Mouse (Mus musculus) hindbrain, embryonic 12.5 days (tissue): ENCODE measurements around the gene Tcf12. TPM values are rescaled to one million over a fixed set of nuclear protein-coding genes. Genes with fewer than 3 reads are reported as not detected.

Source experiments
- ATAC-seq: fragments of 200-750 bp; cut with Nextera tagmentation; 2 replicates; pipeline ENCODE4 v1.8.0; 2017; ENCODE audit warnings: moderate TSS enrichment; ENCODE audit not compliant: low FRiP score
- H3K27ac ChIP-seq: fragments of 300-500 bp; sonication (generic); 2 replicates; pipeline ENCODE4 v1.5.1; 2016; ENCODE audit warnings: mild to moderate bottlenecking
- H3K27me3 ChIP-seq: fragments of 300-500 bp; sonication (generic); 2 replicates; pipeline ENCODE4 v1.6.1; 2016; ENCODE audit warnings: mild to moderate bottlenecking
- H3K36me3 ChIP-seq: fragments of 300-500 bp; sonication (generic); 2 replicates; pipeline ENCODE4 v1.6.1; 2016; ENCODE audit warnings: mild to moderate bottlenecking
- H3K4me1 ChIP-seq: fragments of 300-500 bp; sonication (generic); 2 replicates; pipeline ENCODE4 v1.6.1; 2016
- H3K4me2 ChIP-seq: fragments of 300-500 bp; sonication (generic); replicated peaks from 2 replicates; pipeline ENCODE4 v1.6.1; 2016; ENCODE audit warnings: mild to moderate bottlenecking
- H3K4me3 ChIP-seq: fragments of 300-500 bp; sonication (generic); 2 replicates; pipeline ENCODE4 v1.5.1; 2016; ENCODE audit warnings: mild to moderate bottlenecking
- H3K9ac ChIP-seq: fragments of 300-500 bp; sonication (generic); 2 replicates; pipeline ENCODE4 v1.6.1; 2016; ENCODE audit warnings: mild to moderate bottlenecking, moderate library complexity
- H3K9me3 ChIP-seq: fragments of 300-500 bp; sonication (generic); replicated peaks from 2 replicates; pipeline ENCODE4 v1.6.1; 2016; ENCODE audit warnings: mild to moderate bottlenecking
- WGBS: fragments of 180-500 bp; shearing (Covaris S2); methylation state at CpG from one replicate; pipeline ENCODE4 v1.1.7; 2016; 5-methylcytosine and 5-hydroxymethylcytosine counted together
- polyA plus RNA-seq: library from polyadenylated mRNA; unstranded; fragments of >200 nt; fragmentation: Nextera tagmentation; extraction: Ambion mirVana; gene quantifications from 2 replicates; pipeline ENCODE4 v1.2.1, GENCODE M21; 2016

Gene Tcf12
- polyA plus RNA-seq, 1 experiment from 2014 or later: 192 TPM

GRCm38 (mm10) chr9:72014585-72015381 lies 96.9 kb downstream of the Tcf12 start:
- Histone ChIP-seq H3K36me3 (no peaks in the 10 kb centered on the region), H3K4me3 (no peak overlapping the region), H3K4me1 (peaks cover 4% of the 10 kb centered on the region; the same call in 1 of the 2 replicates), H3K9ac (no peak overlapping the region), H3K27me3 (no peaks in the 10 kb centered on the region), H3K27ac (no peak overlapping the region), H3K4me2 (no peak overlapping the region), H3K9me3 (no peaks in the 10 kb centered on the region)
- 85% methylated on average over 4 of the region's 4 CpGs for WGBS
- no peak for ATAC-seq

GRCm38 (mm10) chr9:72013541-72013940 lies 98.1 kb downstream of the Tcf12 start:
- Histone ChIP-seq H3K4me2 (no peak overlapping the region), H3K27ac (no peak overlapping the region), H3K9me3 (no peaks in the 10 kb centered on the region), H3K4me1 (peaks cover 4% of the 10 kb centered on the region; the same call in 1 of the 2 replicates), H3K36me3 (no peaks in the 10 kb centered on the region), H3K27me3 (no peaks in the 10 kb centered on the region), H3K9ac (no peak overlapping the region), H3K4me3 (no peak overlapping the region)
- no peak for ATAC-seq
- WGBS: 97% methylated on average over 1 of the region's 1 CpGs

GRCm38 (mm10) chr9:72008634-72009033 lies 103.0 kb downstream of the Tcf12 start:
- Histone ChIP-seq H3K4me3 (no peak overlapping the region), H3K4me1 (peaks cover 4% of the 10 kb centered on the region; the same call in 1 of the 2 replicates), H3K9ac (no peak overlapping the region), H3K4me2 (no peak overlapping the region), H3K9me3 (no peaks in the 10 kb centered on the region), H3K36me3 (no peaks in the 10 kb centered on the region), H3K27me3 (no peaks in the 10 kb centered on the region), H3K27ac (no peak overlapping the region)
- ATAC-seq: no peak
- 89% methylated on average over 1 of the region's 1 CpGs for WGBS

- no peak for ATAC-seq
- Histone ChIP-seq H3K9ac (no peak overlapping the region), H3K4me1 (peaks cover 5% of the 10 kb centered on the region; the same call in 1 of the 2 replicates), H3K9me3 (no peaks in the 10 kb centered on the region), H3K4me3 (no peak overlapping the region), H3K36me3 (no peaks in the 10 kb centered on the region), H3K4me2 (no peak overlapping the region), H3K27ac (no peak overlapping the region), H3K27me3 (no peaks in the 10 kb centered on the region)
- 80% methylated on average over 3 of the region's 3 CpGs for WGBS
These were observed 120.5 kb downstream of the Tcf12 start for GRCm38 (mm10) chr9:71991147-71991546.

GRCm38 (mm10) chr9:71990376-71990775 lies 121.3 kb downstream of the Tcf12 start:
- H3K4me2 ChIP-seq: no peak overlapping the region
- H3K9me3 ChIP-seq: no peaks in the 10 kb centered on the region
- peaks cover 5% of the 10 kb centered on the region; the same call in 1 of the 2 replicates for H3K4me1 ChIP-seq
- H3K36me3 ChIP-seq: no peaks in the 10 kb centered on the region
- H3K27me3 ChIP-seq: no peaks in the 10 kb centered on the region
- no peak overlapping the region for H3K4me3 ChIP-seq
- H3K9ac ChIP-seq: no peak overlapping the region
- WGBS: 78% methylated on average over 1 of the region's 1 CpGs
- no peak for ATAC-seq
- H3K27ac ChIP-seq: no peak overlapping the region

- Histone ChIP-seq H3K4me2 (no peak overlapping the region), H3K9me3 (no peaks in the 10 kb centered on the region), H3K36me3 (no peaks in the 10 kb centered on the region), H3K27me3 (no peaks in the 10 kb centered on the region), H3K4me1 (peaks cover 9% of the 10 kb centered on the region; the same call in 1 of the 2 replicates), H3K4me3 (no peak overlapping the region), H3K9ac (no peak overlapping the region), H3K27ac (no peak overlapping the region)
- WGBS: 71% methylated on average over 1 of the region's 1 CpGs
- ATAC-seq: no peak
These were observed 122.0 kb downstream of the Tcf12 start for GRCm38 (mm10) chr9:71989663-71990062.

GRCm38 (mm10) chr9:71986716-71987115 lies 125.0 kb downstream of the Tcf12 start:
- Histone ChIP-seq H3K9me3 (no peaks in the 10 kb centered on the region), H3K27ac (no peak overlapping the region), H3K4me3 (no peak overlapping the region), H3K36me3 (no peaks in the 10 kb centered on the region), H3K4me1 (peaks cover 9% of the 10 kb centered on the region; the same call in 1 of the 2 replicates), H3K4me2 (no peak overlapping the region), H3K27me3 (no peaks in the 10 kb centered on the region), H3K9ac (no peak overlapping the region)
- 98% methylated on average over 2 of the region's 2 CpGs for WGBS
- no peak for ATAC-seq

- H3K4me1 ChIP-seq: peaks cover 11% of the 10 kb centered on the region
- no peak overlapping the region for H3K4me2 ChIP-seq
- ATAC-seq: no peak
- WGBS: 87% methylated on average over 1 of the region's 1 CpGs
- no peak overlapping the region for H3K4me3 ChIP-seq
- no peaks in the 10 kb centered on the region for H3K36me3 ChIP-seq
- H3K9me3 ChIP-seq: no peaks in the 10 kb centered on the region
- H3K9ac ChIP-seq: no peak overlapping the region
- no peaks in the 10 kb centered on the region for H3K27me3 ChIP-seq
- H3K27ac ChIP-seq: no peak overlapping the region
These were observed 128.8 kb downstream of the Tcf12 start for GRCm38 (mm10) chr9:71982826-71983225.

- H3K9me3 ChIP-seq: no peaks in the 10 kb centered on the region
- H3K9ac ChIP-seq: no peak overlapping the region
- no peak overlapping the region for H3K4me3 ChIP-seq
- ATAC-seq: no peak
- no peak overlapping the region for H3K4me2 ChIP-seq
- H3K4me1 ChIP-seq: peaks cover 20% of the 10 kb centered on the region
- no peak overlapping the region for H3K27ac ChIP-seq
- H3K36me3 ChIP-seq: no peaks in the 10 kb centered on the region
- 96% methylated on average over 3 of the region's 3 CpGs for WGBS
- H3K27me3 ChIP-seq: no peaks in the 10 kb centered on the region
These were observed 130.6 kb downstream of the Tcf12 start for GRCm38 (mm10) chr9:71981071-71981470.

- Histone ChIP-seq H3K27me3 (no peaks in the 10 kb centered on the region), H3K36me3 (no peaks in the 10 kb centered on the region), H3K27ac (no peak overlapping the region), H3K9ac (no peak overlapping the region), H3K9me3 (no peaks in the 10 kb centered on the region), H3K4me3 (no peak overlapping the region), H3K4me2 (no peak overlapping the region), H3K4me1 (peaks cover 22% of the 10 kb centered on the region)
- 75% methylated on average over 2 of the region's 2 CpGs for WGBS
- ATAC-seq: no peak
These were observed 131.1 kb downstream of the Tcf12 start for GRCm38 (mm10) chr9:71980579-71980978.

- Histone ChIP-seq H3K9ac (no peak overlapping the region), H3K36me3 (no peaks in the 10 kb centered on the region), H3K9me3 (no peaks in the 10 kb centered on the region), H3K4me2 (no peak overlapping the region), H3K4me3 (no peak overlapping the region), H3K27ac (no peak overlapping the region), H3K27me3 (no peaks in the 10 kb centered on the region), H3K4me1 (peaks cover 28% of the 10 kb centered on the region)
- no peak for ATAC-seq
- 59% methylated on average over 3 of the region's 3 CpGs for WGBS
These were observed 132.8 kb downstream of the Tcf12 start for GRCm38 (mm10) chr9:71978886-71979285.

- H3K4me1 ChIP-seq: peaks cover 33% of the 10 kb centered on the region
- H3K4me2 ChIP-seq: peak overlapping the region; percentile 15; the same call in 1 of the 2 replicates
- H3K4me3 ChIP-seq: no peak overlapping the region
- peak overlapping the region; percentile 80 for H3K27ac ChIP-seq
- H3K9ac ChIP-seq: no peak overlapping the region
- H3K36me3 ChIP-seq: no peaks in the 10 kb centered on the region
- peak; percentile 96 for ATAC-seq
- WGBS: 13% methylated on average over 6 of the region's 6 CpGs
- no peaks in the 10 kb centered on the region for H3K9me3 ChIP-seq
- H3K27me3 ChIP-seq: no peaks in the 10 kb centered on the region
These were observed 135.6 kb downstream of the Tcf12 start for GRCm38 (mm10) chr9:71976034-71976433.

GRCm38 (mm10) chr9:71975141-71975540 lies 136.5 kb downstream of the Tcf12 start:
- H3K27ac ChIP-seq: peak overlapping the region; percentile 77
- no peaks in the 10 kb centered on the region for H3K36me3 ChIP-seq
- H3K4me3 ChIP-seq: no peak overlapping the region
- no peaks in the 10 kb centered on the region for H3K9me3 ChIP-seq
- peaks cover 33% of the 10 kb centered on the region for H3K4me1 ChIP-seq
- no peaks in the 10 kb centered on the region for H3K27me3 ChIP-seq
- no peak for ATAC-seq
- no peak overlapping the region for H3K4me2 ChIP-seq
- H3K9ac ChIP-seq: no peak overlapping the region
- WGBS: 41% methylated on average over 4 of the region's 4 CpGs
